Mouse (Mus musculus): ENCODE results near the gene Ccnd3. TPM values are rescaled to one million over a fixed set of nuclear protein-coding genes. Genes with fewer than 3 reads are reported as not detected.

Gene Ccnd3
- polyA plus RNA-seq, 1 experiment: 417 TPM

DNA sequence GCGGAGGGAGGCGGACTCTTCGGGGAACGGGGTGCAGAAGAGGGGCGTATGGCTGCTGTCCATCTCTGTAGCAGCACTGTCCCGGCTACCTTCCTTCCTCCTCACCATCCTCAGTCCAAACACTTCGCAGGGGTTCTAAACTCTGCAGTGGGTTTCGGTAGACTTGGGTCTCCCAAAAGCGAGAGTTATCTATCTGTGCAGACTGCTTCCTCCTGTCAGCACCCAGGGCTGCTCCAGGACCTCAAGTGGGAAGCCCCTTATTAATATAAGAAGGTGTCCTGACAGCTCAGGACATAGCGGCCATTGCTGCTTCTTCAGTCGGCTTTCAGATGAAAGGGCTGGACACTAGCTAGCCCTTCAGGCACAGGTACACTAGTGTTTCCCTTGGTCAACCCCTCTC, 39.8 kb upstream of the Ccnd3 start:
- no peak overlapping the region for H3K4me3 ChIP-seq (replicated peaks; ENCODE audit: control insufficient read depth, low read depth, low read length)
- WGBS: 80% methylated on average over 11 of the region's 11 CpGs
- TF ChIP-seq CTCF (IDR thresholded peaks at IDR 0.05; ENCODE audit: control insufficient read depth, insufficient read depth, low read length) (no peak), POLR2A (IDR thresholded peaks at IDR 0.05; ENCODE audit: borderline replicate concordance, control insufficient read depth, low read depth, low read length) (no peak)
- no peak overlapping the region for H3K27ac ChIP-seq (ENCODE audit: control insufficient read depth, insufficient read depth, low read depth, low read length, poor library complexity)
- no peaks in the 10 kb centered on the region for H3K4me1 ChIP-seq (ENCODE audit: control insufficient read depth, insufficient read depth, low read length)

DNA sequence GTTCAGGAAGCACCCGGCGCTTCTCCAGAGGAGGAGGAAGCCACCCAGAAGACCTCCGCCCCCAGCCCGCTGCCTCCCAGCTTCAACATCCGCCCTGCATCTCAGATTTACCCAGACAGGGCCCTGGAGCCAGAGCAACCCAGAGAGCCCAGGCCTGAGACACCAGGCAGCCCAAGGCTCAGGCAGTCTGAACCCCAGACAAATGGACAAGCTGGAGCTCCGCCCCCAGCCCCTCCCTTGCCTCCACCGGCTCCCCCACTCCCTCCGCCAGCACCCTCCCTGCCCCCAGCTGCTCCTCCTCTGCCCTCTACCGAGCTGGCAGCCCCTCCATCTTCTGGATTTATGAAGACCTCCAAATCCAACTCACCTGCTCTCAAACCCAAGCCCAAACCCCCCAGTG, 38.6 kb upstream of the Ccnd3 start:
- Histone ChIP-seq H3K27ac (ENCODE audit: control insufficient read depth, insufficient read depth, low read depth, low read length, poor library complexity) (no peak overlapping the region), H3K4me1 (ENCODE audit: control insufficient read depth, insufficient read depth, low read length) (no peaks in the 10 kb centered on the region), H3K4me3 (replicated peaks; ENCODE audit: control insufficient read depth, low read depth, low read length) (no peak overlapping the region)
- no peak for TF ChIP-seq CTCF (IDR thresholded peaks at IDR 0.05; ENCODE audit: control insufficient read depth, insufficient read depth, low read length)
- TF ChIP-seq POLR2A (IDR thresholded peaks at IDR 0.05; ENCODE audit: borderline replicate concordance, control insufficient read depth, low read depth, low read length): no peak
- WGBS: 76% methylated on average over 9 of the region's 9 CpGs

DNA sequence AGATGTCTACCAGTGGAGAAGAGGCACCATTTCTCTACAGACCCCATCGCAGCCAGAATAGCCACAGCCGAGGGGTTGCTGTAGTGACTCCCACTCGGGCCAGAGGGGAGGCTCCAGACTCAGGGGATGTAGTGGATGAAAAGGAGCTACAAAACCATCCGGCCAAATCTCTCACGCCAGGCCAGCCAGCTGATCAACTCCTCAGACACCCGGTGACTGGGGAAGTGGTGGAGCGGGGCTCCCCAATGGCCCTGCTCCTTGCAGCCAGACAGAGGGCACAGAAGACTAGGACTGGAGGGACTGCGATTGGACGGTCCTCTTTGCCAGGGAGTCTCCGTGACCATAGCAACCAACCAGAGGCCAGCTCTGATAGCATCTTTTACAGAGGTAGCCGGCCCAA, 37.2 kb upstream of the Ccnd3 start:
- TF ChIP-seq POLR2A (IDR thresholded peaks at IDR 0.05; ENCODE audit: borderline replicate concordance, control insufficient read depth, low read depth, low read length): no peak
- Histone ChIP-seq H3K27ac (ENCODE audit: control insufficient read depth, insufficient read depth, low read depth, low read length, poor library complexity) (no peak overlapping the region), H3K4me3 (replicated peaks; ENCODE audit: control insufficient read depth, low read depth, low read length) (no peak overlapping the region), H3K4me1 (ENCODE audit: control insufficient read depth, insufficient read depth, low read length) (no peaks in the 10 kb centered on the region)
- 80% methylated on average over 11 of the region's 11 CpGs for WGBS

DNA sequence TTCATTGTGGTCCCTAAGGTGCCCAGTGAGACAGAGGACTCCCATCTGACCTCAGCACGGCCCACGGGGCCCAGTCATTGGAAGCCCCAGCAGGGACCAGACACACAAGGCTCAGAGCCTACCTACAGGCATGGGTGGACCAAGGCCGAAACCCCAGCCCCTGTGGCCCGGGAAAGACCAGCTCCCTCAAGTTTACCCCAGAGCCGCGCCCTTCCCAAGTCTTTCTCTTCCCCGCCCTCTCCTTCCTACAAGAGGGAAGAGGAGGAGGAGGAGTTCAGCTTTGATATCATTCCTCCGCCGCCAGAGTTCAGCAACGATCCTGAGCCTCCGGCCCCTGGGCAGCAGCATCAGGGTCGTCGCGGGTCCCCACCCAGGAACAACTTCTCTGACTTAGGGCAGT, 36.8 kb upstream of the Ccnd3 start:
- Histone ChIP-seq H3K27ac (ENCODE audit: control insufficient read depth, insufficient read depth, low read depth, low read length, poor library complexity) (no peak overlapping the region), H3K4me3 (replicated peaks; ENCODE audit: control insufficient read depth, low read depth, low read length) (no peak overlapping the region)
- 80% methylated on average over 14 of the region's 14 CpGs for WGBS

DNA sequence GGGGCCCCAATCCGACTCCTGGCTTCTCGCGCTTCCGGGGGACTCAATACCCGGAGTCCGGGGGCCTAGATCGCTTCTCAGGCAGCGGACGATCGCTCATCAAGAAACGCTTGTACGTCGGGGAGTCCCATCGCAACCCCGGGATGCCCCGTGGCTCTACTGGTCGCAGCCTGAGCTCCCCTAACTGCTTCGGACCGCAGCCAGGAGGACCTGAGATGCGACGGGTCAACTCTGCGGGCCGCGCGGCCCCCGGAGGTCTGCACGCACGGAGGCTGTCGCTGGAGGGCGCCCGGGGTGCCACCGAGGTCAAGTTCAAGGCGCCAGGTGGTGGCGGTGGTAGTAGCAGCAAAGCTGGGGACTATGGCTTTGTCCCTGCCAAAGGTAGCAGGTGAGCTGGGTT, 36.4 kb upstream of the Ccnd3 start:
- Histone ChIP-seq H3K4me1 (ENCODE audit: control insufficient read depth, insufficient read depth, low read length) (no peaks in the 10 kb centered on the region), H3K4me3 (replicated peaks; ENCODE audit: control insufficient read depth, low read depth, low read length) (no peak overlapping the region), H3K27ac (ENCODE audit: control insufficient read depth, insufficient read depth, low read depth, low read length, poor library complexity) (no peak overlapping the region; the same call in 1 of the 2 replicates)
- TF ChIP-seq POLR2A (IDR thresholded peaks at IDR 0.05; ENCODE audit: borderline replicate concordance, control insufficient read depth, low read depth, low read length): no peak
- 73% methylated on average over 34 of the region's 34 CpGs for WGBS

More for the DNA sequence above, 36.8 kb upstream of the Ccnd3 start:
- no peaks in the 10 kb centered on the region for H3K4me1 ChIP-seq (ENCODE audit: control insufficient read depth, insufficient read depth, low read length)
- TF ChIP-seq CTCF (IDR thresholded peaks at IDR 0.05; ENCODE audit: control insufficient read depth, insufficient read depth, low read length) (no peak), POLR2A (IDR thresholded peaks at IDR 0.05; ENCODE audit: borderline replicate concordance, control insufficient read depth, low read depth, low read length) (no peak)

DNA sequence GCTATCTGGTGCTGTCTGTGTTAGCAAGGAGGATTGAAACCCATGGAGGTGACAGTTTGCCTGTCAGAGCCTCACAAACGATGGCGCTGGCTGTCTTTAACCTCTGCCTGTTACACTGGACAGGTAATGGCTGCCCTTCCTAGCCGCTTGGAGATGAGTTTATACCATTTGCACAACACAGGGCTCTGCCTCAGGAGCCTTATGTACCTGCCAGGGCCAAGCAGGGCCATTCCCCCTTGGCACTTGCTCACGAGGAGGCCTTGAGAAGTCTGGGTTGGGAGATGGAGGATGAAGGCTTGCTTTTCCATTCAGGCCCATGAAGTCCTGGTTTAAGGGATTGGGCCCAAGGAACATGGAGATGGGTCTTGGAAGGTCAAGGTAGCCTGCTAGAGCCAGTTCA, 35.2 kb upstream of the Ccnd3 start:
- TF ChIP-seq CTCF (IDR thresholded peaks at IDR 0.05; ENCODE audit: control insufficient read depth, insufficient read depth, low read length): no peak
- no peak for TF ChIP-seq POLR2A (IDR thresholded peaks at IDR 0.05; ENCODE audit: borderline replicate concordance, control insufficient read depth, low read depth, low read length)
- Histone ChIP-seq H3K4me1 (ENCODE audit: control insufficient read depth, insufficient read depth, low read length) (no peaks in the 10 kb centered on the region), H3K27ac (ENCODE audit: control insufficient read depth, insufficient read depth, low read depth, low read length, poor library complexity) (no peak overlapping the region), H3K4me3 (replicated peaks; ENCODE audit: control insufficient read depth, low read depth, low read length) (no peak overlapping the region)
- 77% methylated on average over 4 of the region's 4 CpGs for WGBS

DNA sequence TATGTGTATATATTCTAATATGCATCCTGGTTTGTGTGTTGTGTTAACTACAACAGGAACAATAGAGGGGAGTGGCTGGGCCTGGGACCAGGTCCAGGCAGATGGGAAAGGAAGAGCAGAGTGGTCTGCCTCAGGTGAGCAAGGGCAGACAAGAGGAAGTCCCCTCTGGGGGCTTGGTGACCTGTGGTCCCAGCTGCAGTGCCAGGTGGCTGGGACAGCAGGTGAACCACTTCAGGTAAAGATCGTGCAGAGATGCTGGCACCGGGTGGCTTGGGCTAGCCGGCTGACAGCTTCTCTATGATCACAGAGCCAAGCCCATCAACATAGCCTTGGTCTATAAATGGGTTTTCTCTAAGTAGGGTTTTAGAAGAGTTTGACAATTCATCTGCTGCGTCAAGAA, 34.7 kb upstream of the Ccnd3 start:
- WGBS: 83% methylated on average over 4 of the region's 4 CpGs
- no peak for TF ChIP-seq CTCF (IDR thresholded peaks at IDR 0.05; ENCODE audit: control insufficient read depth, insufficient read depth, low read length)
- no peak for TF ChIP-seq POLR2A (IDR thresholded peaks at IDR 0.05; ENCODE audit: borderline replicate concordance, control insufficient read depth, low read depth, low read length)
- no peak overlapping the region for H3K27ac ChIP-seq (ENCODE audit: control insufficient read depth, insufficient read depth, low read depth, low read length, poor library complexity)
- H3K4me1 ChIP-seq (ENCODE audit: control insufficient read depth, insufficient read depth, low read length): no peaks in the 10 kb centered on the region
- no peak overlapping the region for H3K4me3 ChIP-seq (replicated peaks; ENCODE audit: control insufficient read depth, low read depth, low read length)

DNA sequence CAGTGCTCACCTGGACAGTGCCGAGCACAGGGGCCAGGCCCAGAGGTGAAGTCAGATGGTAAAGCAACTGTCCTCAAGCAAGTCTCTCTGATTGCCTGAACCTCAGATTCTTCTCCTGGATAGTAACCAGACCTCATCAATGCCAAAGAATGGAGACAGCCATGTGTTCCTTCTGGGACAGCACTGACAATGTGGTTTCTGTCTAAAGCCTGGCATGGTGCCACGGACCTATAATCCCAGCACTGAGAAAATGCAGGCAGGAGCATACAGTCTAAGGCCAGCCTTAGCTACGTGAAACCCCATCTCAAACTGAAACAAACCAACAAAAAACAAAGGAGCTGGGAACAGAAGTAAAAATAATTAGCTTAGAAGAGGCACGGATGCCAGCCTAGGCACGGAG, 34.2 kb upstream of the Ccnd3 start:
- WGBS: 83% methylated on average over 5 of the region's 5 CpGs
- Histone ChIP-seq H3K4me3 (replicated peaks; ENCODE audit: control insufficient read depth, low read depth, low read length) (no peak overlapping the region), H3K4me1 (ENCODE audit: control insufficient read depth, insufficient read depth, low read length) (no peaks in the 10 kb centered on the region), H3K27ac (ENCODE audit: control insufficient read depth, insufficient read depth, low read depth, low read length, poor library complexity) (no peak overlapping the region)
- TF ChIP-seq CTCF (IDR thresholded peaks at IDR 0.05; ENCODE audit: control insufficient read depth, insufficient read depth, low read length): no peak
- no peak for TF ChIP-seq POLR2A (IDR thresholded peaks at IDR 0.05; ENCODE audit: borderline replicate concordance, control insufficient read depth, low read depth, low read length)

Measured in bone marrow, adult 2 months (tissue).